Mouse (Mus musculus) erythroid progenitor cell, adult 5-6 weeks (primary cell): ENCODE data around the gene Mtpn. TPM values are rescaled to one million over a fixed set of nuclear protein-coding genes. Genes with fewer than 3 reads are reported as not detected.

Experiments used
- total RNA-seq, 2 experiments: library from RNA; stranded (forward) in 1 of 2; stranded (reverse) in 1 of 2; fragments of 150-400 nt in 1 of 2; fragments of 186-747, 209-891 nt in 1 of 2; gene quantifications; 2 replicates each; pipeline versions ENCODE4 v1.2.3 to v1.2.4; 2015 to 2017; ENCODE audit warnings: low replicate concordance in 2 of 2

Gene Mtpn
- total RNA-seq, 2 experiments from 2014 or later: 47.2 to 67.1 TPM

Other genes starting within 250 kb of the Mtpn start
- gene Slc13a4, start 231.8 kb downstream of the Mtpn start, total RNA-seq (2015; ENCODE audit: low replicate concordance): not detected in 2 replicates
- not detected in 2 replicates for gene Slc13a4, start 231.8 kb downstream of the Mtpn start, total RNA-seq (2017; ENCODE audit: low replicate concordance)
- gene Fam180a, start 213.7 kb downstream of the Mtpn start, total RNA-seq (2015; ENCODE audit: low replicate concordance): not detected in 2 replicates
- not detected in 2 replicates for gene Fam180a, start 213.7 kb downstream of the Mtpn start, total RNA-seq (2017; ENCODE audit: low replicate concordance)